Mouse (Mus musculus) bone marrow macrophage, adult 2 months (primary cell): ENCODE measurements around the gene Nr2f2.

ENCODE experiments used
- CTCF ChIP-seq: IDR thresholded peaks from 2 replicates; pipeline ENCODE4 v1.5.1; 2012; ENCODE audit warnings: low read depth, mild to moderate bottlenecking, low read length, moderate library complexity
- POLR2A ChIP-seq: IDR thresholded peaks from 2 replicates; pipeline ENCODE4 v1.6.1; 2012; ENCODE audit warnings: mild to moderate bottlenecking, low read depth, low read length, borderline replicate concordance

DNA sequence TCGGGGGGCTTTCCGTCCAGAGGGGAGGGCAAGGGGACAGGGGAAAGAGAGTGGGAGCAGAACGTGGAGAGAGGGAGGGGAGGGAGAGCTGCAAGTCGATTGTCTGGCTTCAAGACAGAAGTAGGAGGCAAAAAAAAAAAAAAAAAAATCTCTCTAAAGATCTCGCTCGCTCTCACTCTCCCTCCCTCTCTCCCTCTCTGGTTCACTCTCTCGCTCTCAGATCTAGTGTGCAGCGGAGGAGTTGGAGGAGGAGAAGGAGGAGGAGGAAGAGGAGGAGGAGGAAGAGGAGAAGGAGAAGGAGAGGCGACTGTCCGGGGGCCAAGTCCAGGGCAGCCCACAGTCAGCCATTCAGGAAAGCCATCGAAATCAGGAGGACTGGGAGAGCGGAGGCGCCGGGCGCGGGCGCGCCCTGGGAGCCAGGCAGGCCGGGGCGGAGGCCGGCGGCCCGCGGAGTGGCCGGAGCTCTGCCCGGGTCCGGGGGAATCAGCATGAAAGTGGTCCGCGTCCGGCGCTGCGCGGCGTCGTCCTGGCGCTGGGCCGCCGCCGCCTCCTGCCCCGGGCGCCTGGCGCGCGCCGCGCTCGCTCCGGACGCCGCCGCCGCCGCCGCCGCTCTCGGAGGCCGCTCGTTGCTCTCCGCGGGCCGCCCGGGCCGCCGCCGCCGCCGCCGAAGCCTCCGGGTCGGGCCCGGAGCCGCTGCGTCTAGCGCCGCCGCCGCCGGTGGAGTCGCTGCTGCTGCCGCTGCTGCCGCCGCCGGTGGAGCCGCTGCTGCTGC, 5.7 kb downstream of the Nr2f2 start:
- TF ChIP-seq POLR2A (no peak), CTCF (no peak)
